Mouse (Mus musculus): ENCODE measurements around the gene Ttll12.
A peak's percentile ranks its signal among the peaks of the same experiment; 100 is the strongest.

Gene Ttll12

DNA sequence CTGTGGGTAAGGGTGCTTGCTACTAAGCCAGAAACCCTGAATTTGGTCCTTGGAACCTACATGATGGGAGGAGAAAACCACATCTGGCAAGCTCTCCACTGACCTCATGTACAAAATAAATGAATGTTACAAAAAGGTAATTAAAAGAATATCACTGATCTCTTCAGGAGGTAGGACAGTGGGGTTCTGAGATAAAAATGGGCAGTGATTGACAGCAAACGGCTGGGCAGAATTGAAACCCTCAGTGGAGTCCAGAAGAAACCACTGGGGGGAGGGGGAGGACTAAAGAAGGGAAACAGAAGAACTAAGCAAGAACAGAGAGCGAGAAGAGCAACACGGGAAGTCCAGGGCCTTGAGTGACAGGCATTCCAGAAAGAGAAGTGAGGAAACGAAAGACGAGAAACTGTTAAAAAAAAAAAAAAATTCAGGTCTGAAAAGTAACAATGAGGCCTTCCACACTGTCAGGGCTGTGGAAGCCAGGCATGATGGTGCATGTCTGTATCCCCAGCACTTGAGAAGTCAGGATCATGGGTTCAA lies 33.9 kb downstream of the Ttll12 start:
- no peak for DNase-seq

DNA sequence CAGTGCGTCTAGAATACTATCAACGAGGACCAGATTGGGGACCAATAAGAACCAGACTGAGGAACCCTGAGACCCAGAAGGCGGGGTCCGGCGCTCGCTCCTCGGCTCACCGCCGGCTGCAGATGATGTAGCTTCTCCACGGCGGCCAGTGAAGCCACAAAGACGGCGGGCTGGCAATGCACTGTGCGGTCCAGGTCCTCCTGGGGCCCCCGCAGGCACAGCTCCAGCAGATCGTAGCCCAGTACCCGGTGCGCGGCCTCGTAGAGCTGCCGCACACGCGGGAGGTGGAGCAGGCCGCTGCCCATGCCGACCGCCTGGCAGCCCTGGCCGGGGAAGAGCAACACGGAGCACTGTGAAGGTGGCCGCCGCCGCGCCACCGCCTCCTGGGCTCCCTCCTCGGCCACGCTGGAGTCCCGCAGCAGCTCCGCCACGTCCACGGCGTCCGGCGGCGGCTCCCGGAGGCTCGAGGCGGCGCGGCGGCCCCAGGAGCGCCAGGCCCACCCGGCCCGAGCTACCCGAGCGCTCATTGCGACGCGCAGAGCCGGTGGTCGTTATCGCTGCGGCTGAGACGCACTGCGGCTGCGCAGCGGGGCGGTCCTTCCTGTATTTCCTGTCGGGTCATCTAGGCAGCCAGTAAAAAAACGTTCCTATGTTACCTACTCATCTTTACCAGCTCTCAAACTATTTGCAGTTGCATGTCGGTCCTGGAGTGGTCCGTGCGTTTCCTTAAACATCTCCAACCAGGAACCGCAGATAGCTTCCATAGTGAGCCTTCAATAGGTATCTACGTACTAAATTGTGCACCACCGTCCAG lies 39.6 kb downstream of the Ttll12 start:
- peak; percentile 80 to 85 for DNase-seq

DNA sequence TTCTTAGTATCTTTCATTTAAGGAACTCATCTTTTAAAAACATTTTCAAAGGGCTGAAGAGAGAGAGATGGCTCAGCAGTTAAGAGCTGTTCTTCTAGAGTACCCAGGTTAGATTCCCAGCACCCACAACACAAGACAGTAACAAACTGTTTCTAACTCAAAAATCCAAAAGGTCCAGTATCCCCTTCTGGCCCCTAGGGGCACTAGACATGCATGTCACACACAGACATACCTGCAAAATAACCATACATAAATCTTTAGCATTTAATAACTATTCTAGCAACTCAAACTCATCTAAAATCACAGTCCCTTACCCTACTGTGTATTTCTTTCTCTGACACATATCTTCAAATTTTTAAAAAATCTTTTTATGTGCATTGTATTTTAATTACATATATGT lies 41.1 kb downstream of the Ttll12 start:
- DNase-seq = no peak

DNA sequence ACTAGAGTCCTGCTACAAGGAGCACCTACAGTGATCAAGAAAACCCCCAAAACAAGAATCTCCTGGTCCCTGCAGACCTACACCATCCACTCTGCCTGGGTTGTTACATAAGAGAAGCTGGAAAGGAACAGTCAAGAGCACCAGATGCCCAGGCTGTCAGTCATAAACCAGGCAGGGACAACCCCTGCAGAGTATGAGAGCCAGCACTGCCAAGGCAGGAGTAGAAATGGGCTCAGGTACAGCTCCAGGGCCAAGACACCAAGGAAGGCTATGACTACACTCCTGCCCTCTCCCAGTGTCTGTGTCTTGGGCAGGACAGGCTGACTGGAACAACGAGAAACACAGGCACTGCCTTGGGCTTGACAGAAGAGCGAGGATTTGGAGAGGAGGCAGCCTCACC lies 44.8 kb downstream of the Ttll12 start:
- no peak for DNase-seq

DNA sequence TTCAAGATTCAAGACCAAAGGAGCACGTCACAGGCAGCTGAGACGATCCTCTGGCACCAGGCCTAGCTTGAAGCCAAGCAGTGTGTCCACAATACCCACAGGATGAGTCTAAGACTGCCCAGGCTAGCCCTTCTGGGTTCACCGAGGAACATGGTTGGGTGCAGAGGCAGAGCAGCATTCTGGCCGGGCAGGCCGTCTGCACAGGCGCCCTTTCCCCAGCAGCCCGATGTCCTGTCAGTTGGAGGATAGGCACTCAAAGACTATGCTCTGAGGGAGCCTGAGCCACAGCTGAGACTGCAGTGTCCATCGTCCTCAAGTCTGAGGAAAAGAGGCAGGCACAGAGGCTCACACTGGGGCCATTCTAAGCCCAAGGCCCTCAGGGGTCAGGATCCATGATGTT lies 47.8 kb downstream of the Ttll12 start:
- DNase-seq = no peak

DNA sequence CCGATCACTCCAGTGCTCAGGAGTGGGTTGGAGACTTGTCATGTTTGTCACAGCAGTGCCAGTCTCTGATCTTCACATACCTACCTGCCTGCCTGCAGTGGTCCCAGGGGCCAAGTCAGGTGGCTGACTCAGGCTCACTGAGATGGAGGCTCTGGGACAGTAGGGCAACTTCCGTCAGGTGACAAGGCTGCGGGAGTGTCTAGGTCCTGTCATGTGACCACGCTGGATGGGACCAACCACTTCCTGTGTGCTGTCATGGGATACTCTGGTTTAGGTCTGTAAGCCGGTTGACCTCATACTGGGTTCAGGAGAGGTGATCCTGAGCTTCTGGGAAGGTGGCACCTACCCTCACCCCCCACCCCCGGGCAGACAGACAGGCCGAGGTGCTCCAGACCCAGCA lies 48.9 kb downstream of the Ttll12 start:
- DNase-seq = no peak

DNA sequence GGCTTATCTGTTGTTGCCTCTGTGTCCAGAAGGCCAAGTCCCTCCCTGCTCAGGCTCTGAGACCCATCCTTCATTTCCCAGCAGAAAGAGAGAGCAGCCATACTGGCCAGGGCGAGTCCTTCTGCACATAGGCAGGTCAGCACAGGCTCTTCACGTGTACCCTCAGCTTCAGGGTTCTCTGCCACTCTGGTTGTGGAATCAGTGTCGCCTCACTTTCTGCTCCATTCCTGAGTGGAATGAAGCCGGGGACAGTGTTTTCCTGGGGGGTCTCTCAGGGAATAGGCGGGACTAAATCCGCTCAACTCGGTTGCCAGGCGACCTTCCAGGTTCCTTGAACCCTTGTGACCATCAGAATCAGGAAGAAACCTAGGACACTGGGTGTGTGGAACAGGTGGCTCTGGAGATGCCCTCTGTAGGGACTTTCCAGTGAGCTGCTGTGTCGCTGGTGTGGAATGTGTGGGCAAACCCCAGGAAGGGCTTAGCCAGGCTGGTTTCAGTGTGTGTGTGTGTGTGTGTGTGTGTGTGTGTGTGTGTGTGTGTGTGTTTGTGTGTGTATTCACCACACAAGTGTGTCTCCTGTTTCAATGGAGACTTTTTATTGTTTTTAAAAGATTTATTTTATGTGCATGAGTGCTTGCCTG lies 53.2 kb downstream of the Ttll12 start:
- DNase-seq = no peak

DNA sequence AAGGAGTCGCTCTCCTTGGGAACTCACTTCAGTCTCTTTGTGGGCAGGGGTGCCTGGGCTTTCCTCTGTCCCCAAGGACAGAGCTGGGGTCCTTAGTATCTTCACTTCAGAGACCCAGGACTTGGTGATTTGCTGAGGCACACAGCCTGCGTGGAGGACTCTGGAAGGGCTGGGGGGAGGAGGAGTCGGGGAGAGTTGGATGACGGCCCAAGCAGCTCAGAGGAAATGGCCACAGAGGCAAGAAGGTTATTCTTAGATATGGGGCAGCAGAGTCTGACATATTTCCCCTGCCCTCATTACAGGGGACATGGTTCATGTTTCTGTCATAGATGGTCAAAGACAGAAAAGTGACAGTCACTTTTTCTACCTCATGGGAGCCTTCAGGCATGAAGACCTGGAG lies 55.1 kb downstream of the Ttll12 start:
- no peak for DNase-seq

DNA sequence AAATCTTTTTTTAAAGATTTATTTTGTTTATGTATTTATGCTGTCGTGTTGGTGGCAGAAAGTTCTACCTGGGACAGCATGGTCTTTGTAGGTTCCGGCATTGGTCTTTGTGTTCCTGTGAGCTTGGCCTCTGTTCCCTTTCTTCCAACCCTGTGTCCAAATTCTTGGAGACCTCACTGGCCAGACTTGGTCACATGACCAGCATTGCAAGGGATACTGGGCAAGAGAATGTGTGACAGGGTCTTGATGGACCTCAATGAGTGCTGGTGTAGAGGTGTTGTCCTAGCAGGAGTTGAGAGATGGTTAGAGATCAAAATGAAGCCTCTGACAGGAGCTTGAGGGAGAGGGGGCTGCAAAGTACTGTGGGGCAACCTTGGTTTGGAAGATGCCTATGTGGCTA lies 56.1 kb downstream of the Ttll12 start:
- DNase-seq = no peak

DNA sequence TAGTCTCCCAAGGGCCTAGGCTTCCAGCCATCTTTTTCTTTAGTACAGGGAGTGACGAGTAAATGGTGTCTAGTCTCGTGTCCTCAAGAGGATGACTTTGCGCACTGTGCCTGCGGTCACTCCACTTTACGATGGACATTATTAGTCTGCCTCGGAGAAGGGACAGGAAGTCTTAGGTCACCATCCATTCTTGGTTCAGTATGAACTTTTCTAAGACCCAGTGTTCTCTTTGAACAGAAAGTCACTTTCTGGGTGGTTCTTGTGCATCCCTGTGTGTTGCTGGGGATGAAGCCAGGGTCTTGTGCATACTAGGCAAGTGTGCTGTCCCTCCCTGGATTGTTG lies 59.1 kb downstream of the Ttll12 start:
- DNase-seq = no peak

DNA sequence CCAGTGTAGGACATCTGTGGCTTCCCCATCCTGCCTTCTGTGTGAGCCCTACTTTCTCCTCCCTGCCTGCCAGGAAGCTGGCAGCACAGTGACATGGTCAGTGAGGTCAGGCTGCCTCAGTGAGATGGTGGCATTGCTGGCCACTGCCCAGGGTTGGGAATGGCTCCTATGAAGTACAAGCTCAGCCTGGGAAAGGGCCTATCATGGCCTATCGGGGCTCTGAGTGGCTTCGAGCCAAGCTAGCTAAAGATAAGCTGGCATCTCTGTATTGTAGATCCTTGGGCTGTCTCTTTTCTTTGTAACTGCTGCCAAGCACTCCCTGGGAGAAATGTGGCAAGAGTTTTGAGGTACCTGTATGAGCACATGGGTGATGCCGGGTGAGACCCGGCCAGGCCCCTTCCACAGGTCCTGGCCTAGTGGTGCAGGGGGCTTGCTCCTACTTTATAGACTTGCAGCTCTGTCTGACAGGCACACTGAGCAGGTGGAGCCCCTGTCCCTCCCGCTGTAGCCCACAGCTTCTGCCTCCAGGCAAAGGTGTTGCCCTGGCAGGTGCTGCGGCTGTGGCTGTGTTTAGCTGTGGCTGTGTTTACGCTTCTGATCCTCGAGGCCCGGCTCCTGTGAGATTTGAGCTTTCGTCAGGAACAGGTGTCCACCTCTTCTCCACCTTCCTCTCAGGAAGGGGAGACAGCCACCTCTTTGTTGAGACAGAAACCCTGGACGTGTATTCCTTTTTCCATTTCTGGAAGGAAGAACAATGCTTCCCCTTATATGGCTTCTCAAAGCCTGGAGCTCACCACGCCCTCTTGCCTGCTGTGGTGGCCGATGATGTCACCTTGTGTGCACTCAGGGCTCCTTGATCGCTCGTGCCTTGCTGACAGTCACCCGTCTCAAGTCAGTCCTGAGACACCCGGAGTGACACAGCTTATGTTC lies 59.7 kb downstream of the Ttll12 start:
- DNase-seq = no peak

DNA sequence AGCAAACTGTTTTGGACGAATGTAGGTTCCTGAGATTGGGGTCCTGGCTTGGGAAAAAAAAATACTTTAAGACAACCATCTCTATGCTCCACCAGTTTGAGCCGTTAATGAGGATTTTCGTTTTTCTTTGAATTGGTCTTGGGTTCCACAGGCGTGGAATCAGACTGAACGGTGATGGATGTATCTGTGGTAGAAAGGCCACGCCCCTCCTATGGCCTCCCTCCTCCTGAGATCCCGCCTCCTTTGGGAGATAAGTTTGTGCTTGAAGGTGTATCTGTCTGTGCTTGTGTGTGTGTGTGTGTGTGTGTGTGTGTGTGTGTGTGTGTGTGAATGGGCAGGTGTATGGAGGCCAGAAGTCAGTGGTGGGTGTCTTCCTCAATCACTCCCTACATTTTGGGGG lies 62.4 kb downstream of the Ttll12 start:
- DNase-seq = no peak

DNA sequence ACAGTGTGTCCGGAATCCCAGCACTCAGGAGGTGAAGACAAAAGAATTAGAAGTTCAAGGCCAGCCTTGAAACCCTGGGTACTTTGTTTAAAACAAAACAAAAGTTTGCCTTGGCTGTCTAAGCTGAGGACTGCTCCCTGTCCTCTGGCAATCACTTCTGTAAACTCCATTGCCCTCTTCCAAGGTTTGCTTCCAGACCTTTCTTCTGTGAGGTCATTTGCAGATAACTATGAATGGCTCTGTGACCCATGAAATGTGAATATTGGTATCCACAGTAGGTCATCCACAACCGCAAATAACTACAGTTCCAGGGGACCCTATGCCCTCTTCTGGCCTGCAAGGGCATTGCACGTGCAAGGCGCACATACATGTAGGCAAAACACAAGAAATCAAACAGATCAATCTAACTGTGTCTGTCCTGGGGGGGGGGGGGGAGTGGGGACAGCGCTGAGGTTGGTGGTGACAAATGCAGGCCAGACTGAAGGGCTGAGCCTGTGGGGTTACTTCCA lies 62.9 kb downstream of the Ttll12 start:
- no peak for DNase-seq

DNA sequence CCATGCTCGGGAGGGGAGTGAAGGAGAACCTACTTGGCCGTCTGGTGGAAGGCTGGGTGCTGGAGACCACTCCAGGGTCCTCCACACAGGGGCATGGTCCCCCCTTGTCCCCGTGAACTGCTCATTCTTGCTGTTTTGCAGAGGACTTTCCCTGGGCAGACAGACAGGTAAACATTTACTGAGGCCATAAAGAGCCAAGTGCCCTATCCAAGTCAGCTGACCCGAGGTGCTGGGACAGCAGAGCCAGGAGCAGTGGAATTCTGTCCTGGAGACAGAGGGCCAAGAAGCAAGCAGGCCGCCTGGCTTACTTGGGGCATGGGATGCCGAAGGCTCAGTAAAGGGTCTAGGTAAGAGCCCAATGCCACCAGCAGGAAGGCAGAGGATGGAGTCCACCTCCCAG lies 64.3 kb downstream of the Ttll12 start:
- no peak for DNase-seq

DNA sequence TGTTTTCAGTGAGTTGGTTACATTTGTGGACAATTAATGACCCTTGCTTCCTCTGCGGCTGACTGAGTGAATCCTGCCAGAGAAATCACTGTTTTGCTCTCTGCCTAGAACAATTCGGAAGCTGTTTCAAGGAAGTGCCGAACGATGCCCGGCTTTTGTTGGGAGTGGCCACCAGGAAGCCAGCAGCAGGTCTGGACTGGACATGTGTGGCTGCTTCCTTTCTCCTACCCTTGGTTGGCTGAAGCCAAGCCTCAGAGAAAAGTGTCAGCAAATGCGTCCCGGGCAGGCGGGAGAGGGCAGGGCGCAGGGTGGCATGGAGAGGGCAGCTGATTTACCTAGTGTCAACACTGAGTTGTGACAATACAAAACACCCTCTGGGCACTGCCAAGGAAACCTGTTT lies 64.7 kb downstream of the Ttll12 start:
- DNase-seq = no peak

DNA sequence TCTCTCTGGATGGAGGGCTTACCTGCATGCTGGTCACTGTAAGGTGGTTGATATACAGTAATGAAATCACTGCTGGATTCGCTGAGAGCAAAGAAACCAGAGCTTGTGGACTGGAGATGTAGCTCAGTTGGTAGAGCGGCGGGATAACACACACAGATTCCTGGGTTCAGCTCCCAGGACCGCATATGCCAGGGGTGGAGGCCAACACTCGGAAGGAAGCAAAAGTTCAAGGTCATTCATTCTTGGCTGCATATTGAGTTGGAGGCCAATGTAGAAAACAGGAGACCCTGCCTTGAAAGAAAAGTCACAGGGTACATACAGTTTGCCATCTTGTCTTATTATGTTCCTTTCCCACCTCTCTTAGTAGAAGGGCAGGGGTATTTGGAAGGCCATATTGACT lies 65.2 kb downstream of the Ttll12 start:
- no peak for DNase-seq

DNA sequence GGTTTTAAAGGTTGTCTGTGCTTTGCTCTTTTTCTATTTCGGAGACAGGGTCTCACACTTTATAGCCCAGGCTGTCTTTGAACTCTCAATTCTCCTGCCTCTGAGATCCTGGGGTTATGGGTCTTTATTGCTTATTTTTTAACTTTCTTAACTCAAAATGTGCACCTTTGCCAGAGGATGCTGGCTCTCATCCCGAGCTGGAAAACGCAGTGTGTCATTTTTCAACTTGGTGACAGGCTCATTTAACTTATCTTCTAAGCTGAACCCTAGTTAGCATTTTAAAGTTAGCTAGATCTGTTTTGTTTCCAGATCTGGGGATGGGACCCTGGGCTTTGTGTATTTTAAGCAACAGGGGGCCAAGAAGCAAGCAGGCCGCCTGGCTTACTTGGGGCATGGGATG lies 66.1 kb downstream of the Ttll12 start:
- DNase-seq = no peak

DNA sequence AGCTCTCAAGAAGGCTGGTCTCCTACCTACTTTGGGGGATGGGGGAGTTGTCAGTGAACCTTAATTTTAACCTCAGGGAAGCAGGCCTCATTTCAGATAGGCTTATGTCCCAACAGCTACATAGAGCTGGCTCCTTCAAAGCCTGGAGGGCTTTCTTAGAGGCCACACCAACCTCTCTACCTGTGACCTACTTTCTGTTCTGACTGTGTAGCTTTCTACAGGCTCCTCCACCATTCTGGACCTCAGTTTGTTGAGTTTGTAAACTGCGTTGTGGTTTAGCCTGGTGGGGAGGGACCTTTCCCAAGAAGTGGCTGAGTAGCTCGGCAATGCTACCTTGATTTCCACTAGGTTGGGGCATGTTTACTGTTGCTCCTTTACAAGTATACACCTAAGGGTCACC lies 67.2 kb downstream of the Ttll12 start:
- no peak for DNase-seq

DNA sequence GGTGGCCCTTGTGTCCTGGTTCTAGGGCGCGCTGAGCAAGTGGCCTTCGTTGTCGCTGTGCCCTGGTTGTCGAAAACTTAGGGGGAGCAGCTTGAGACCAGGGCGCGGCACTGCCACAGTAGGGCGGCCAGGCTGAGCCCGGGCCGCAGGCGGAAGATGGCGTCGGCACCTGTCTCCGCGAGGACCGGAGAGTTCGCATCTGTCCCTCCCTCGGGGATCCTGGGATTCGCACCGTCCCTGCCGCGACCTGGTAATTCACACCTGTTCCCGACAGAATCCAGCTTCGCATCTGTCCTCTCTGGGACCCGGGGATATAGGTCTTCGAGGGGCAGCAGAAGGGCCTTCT lies 67.9 kb downstream of the Ttll12 start:
- DNase-seq = no peak

DNA sequence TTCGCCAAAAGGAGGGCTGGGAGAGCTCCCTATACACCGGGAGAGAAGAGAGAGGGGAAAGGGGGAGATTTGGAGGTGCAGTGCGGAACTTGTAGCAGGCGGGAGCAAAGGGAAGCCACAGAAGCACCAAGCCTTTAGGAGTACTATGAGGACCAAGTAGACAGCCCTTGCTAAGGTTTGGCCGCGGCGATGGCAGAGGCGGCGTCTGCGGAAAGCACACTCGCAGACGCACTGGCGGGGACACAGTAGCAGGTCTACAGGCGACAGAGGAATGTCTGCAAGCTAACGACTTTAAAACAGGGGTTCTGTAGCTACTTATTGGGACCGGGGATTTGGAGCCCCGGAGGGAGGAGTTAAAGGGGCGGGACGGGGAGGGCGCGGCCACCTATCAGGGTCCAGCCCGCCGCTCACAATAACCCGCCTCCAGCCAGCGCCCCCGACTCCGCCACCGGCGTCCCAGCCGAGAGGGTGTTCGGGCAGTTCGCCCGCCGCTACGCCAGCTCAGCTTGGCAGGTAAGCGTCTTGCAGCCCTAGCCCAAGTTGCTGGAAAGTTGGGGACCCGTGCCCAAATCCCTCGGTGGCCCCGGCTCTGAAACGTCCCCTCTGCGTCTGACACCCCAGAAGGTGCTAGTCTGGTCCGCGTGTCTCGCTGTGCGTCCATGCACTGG lies 68.4 kb downstream of the Ttll12 start, which contains the start of gene Bik:
TSS of gene Bik (plus strand) at position 439 of the 668 bp plus-strand sequence.
- DNase-seq = peak; percentile 38 to 48
